In genomic region chr13:37825646-37826280, GRCm38 (mm10) we compare ENCODE assay signal across 8 mouse cellular contexts. TPM values are rescaled to one million over a fixed set of nuclear protein-coding genes. Genes with fewer than 3 reads are reported as not detected.
DNase-seq lines count a peak whose midpoint lies in the region; ATAC-seq and TF ChIP-seq lines count a peak whose summit lies in the region.

No protein-coding gene starts in this region.

- TF ChIP-seq CTCF in G1E (IDR thresholded peaks at IDR 0.05; ENCODE audit: low read depth, low read length): no peak

- H3K4me1 ChIP-seq in G1E (ENCODE audit: insufficient read depth, low read depth, low read length): peaks cover 59% of the 10 kb centered on the region
- H3K4me1 ChIP-seq in hindbrain, embryonic 13.5 days (replicated peaks): peaks cover 41% of the 10 kb centered on the region
- H3K4me1 ChIP-seq in limb, embryonic 11.5 days (ENCODE audit: control insufficient read depth, insufficient read depth, low read length): peaks cover 5% of the 10 kb centered on the region; the same call in 1 of the 2 replicates
- H3K4me1 ChIP-seq in midbrain, embryonic 10.5 days: peaks cover 58% of the 10 kb centered on the region

- under 1% methylated on average over 41 of the region's 43 CpGs for WGBS in hindbrain, embryonic 13.5 days
- WGBS in limb, embryonic 11.5 days: under 1% methylated on average over 39 of the region's 43 CpGs
- under 1% methylated on average over 39 of the region's 43 CpGs for WGBS in midbrain, embryonic 10.5 days

- H3K9ac ChIP-seq in hindbrain, embryonic 13.5 days: peak overlapping the region; percentile 71
- peak overlapping the region; percentile 83 for H3K9ac ChIP-seq in limb, embryonic 11.5 days (ENCODE audit: low read length)

- H3K36me3 ChIP-seq in G1E (replicated peaks): peaks cover 6% of the 10 kb centered on the region
- no peaks in the 10 kb centered on the region for H3K36me3 ChIP-seq in hindbrain, embryonic 13.5 days
- no peaks in the 10 kb centered on the region for H3K36me3 ChIP-seq in limb, embryonic 11.5 days (ENCODE audit: control insufficient read depth, insufficient read depth, low read length)
- H3K36me3 ChIP-seq in midbrain, embryonic 10.5 days: no peaks in the 10 kb centered on the region

- DNase-seq in G1E (ENCODE audit: low spot score): peak; percentile 89
- peak; percentile 62 for DNase-seq in brain, adult 2 months (ENCODE audit: low read depth, low spot score)
- peak; percentile 68 for DNase-seq in limb, embryonic 11.5 days (ENCODE audit: low spot score)
- no peak for DNase-seq in midbrain, embryonic 10.5 days (ENCODE audit: low spot score)
- peak; percentile 66 for DNase-seq in skeletal muscle tissue, adult 2 months (ENCODE audit: low read depth, low spot score)
- no peak for DNase-seq in cerebellum, adult 11-12 months

- H3K27me3 ChIP-seq in G1E (ENCODE audit: insufficient read depth, low read length): no peaks in the 10 kb centered on the region
- H3K27me3 ChIP-seq in hindbrain, embryonic 13.5 days: peaks cover 66% of the 10 kb centered on the region
- H3K27me3 ChIP-seq in limb, embryonic 11.5 days (ENCODE audit: control insufficient read depth, insufficient read depth, low read length): no peaks in the 10 kb centered on the region
- H3K27me3 ChIP-seq in midbrain, embryonic 10.5 days (ENCODE audit: low read depth, poor library complexity, severe bottlenecking): peaks cover 62% of the 10 kb centered on the region

- H3K27ac ChIP-seq in hindbrain, embryonic 13.5 days: peak overlapping the region; percentile 72
- H3K27ac ChIP-seq in limb, embryonic 11.5 days (replicated peaks; ENCODE audit: low read depth, low read length): 0 out of 2 replicates have a peak overlapping the region, but pooled peaks have one; percentile 14
- H3K27ac ChIP-seq in midbrain, embryonic 10.5 days (replicated peaks): peak overlapping the region; percentile 93

- peak overlapping the region; percentile 95 for H3K4me2 ChIP-seq in hindbrain, embryonic 13.5 days
- peak overlapping the region; percentile 93 for H3K4me2 ChIP-seq in limb, embryonic 11.5 days (ENCODE audit: low read depth, severe bottlenecking)

- H3K4me3 ChIP-seq in G1E (ENCODE audit: low read depth, low read length): peak overlapping the region; percentile 97
- H3K4me3 ChIP-seq in hindbrain, embryonic 13.5 days: peak overlapping the region; percentile 57
- peak overlapping the region; percentile 88 for H3K4me3 ChIP-seq in limb, embryonic 11.5 days (ENCODE audit: low read depth, low read length)
- peak overlapping the region; percentile 89 for H3K4me3 ChIP-seq in midbrain, embryonic 10.5 days

- peak; percentile 57; the same call in 1 of the 2 replicates for ATAC-seq in G1E (ENCODE audit: extremely low read depth, insufficient number of reproducible peaks, low FRiP score, poor library complexity, severe bottlenecking)
- peak; percentile 58 for ATAC-seq in frontal cortex, adult (ENCODE audit: low TSS enrichment)
- peak; percentile 83 for ATAC-seq in hindbrain, embryonic 13.5 days (ENCODE audit: low FRiP score)
- peak; percentile 49 for ATAC-seq in limb, embryonic 11.5 days (ENCODE audit: insufficient number of reproducible peaks, low FRiP score, low TSS enrichment, low read depth)

- no peaks in the 10 kb centered on the region for H3K9me3 ChIP-seq in G1E (replicated peaks)
- H3K9me3 ChIP-seq in hindbrain, embryonic 13.5 days: no peaks in the 10 kb centered on the region
- no peaks in the 10 kb centered on the region for H3K9me3 ChIP-seq in limb, embryonic 11.5 days (ENCODE audit: control insufficient read depth, low read length)
- no peaks in the 10 kb centered on the region for H3K9me3 ChIP-seq in midbrain, embryonic 10.5 days (replicated peaks)

RNA-seq across cellular contexts. Expression of gene Rreb1, which starts 47.6 kb away (rescaled TPM):
- total RNA-seq in G1E (2014; fragmentation: Nextera tagmentation) (106 and 122 TPM in 2 replicates), G1E (2017) (16.8 and 16.9 TPM in 2 replicates)
- polyA plus RNA-seq in G1E (2012): 81.6 and 87.2 TPM in 2 replicates
- polyA plus RNA-seq in hindbrain, embryonic 13.5 days (2015; fragmentation: Nextera tagmentation; extraction: Ambion mirVana): 2.5 and 3.2 TPM in 2 replicates
- polyA plus RNA-seq in limb, embryonic 11.5 days (2014; fragmentation: Nextera tagmentation; extraction: Ambion mirVana): 5.4 and 7.5 TPM in 2 replicates
- polyA plus RNA-seq in midbrain, embryonic 10.5 days (2016; fragmentation: Nextera tagmentation; extraction: Ambion mirVana): 4.5 and 4.8 TPM in 2 replicates

Comparison
In these comparisons a context has a peak if more than half of its experiments do, and no peak if none do; other contexts are left out.
1. DNase-seq: peak in G1E (single experiment), brain, adult 2 months (single experiment), limb, embryonic 11.5 days (single experiment) and skeletal muscle tissue, adult 2 months (single experiment); none in midbrain, embryonic 10.5 days (single experiment) and cerebellum, adult 11-12 months (single experiment).
2. H3K27ac ChIP-seq: peak in every context shown above with its lines; median percentile 93 in midbrain, embryonic 10.5 days; 72 in hindbrain, embryonic 13.5 days; 14 in limb, embryonic 11.5 days.
3. Peak in every context shown above with its lines, with median percentiles within 50 percentile points of each other: ATAC-seq and H3K4me3 ChIP-seq.